Mouse (Mus musculus): ENCODE results near the gene Kcnk13. TPM values are rescaled to one million over a fixed set of nuclear protein-coding genes. Genes with fewer than 3 reads are reported as not detected.

Kcnk13 gene
- polyA plus RNA-seq, 1 experiment from 2014 or later, result 1.5 TPM

DNA sequence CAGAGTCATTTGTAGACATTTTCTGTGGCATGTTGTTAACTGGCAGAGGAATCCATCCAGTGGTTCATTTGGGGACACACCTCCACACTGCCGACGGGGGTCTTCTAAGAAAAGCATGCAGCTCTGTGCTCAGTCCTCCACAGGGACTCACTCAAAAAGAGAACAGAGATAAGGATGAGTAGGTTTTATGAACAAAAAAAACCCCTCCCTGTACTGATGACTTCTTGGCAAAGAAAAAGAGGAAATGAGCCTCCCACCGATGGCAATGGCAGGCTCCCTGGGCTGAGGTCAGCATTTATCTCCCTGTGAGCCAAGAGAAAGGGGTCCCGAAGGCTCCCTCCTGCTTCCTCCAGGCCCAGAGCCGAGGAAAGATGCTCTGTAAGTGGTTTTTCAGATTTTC lies 58.2 kb downstream of the Kcnk13 start:
- H3K4me2 ChIP-seq (ENCODE audit: low read length), result no peak overlapping the region
- no peaks in the 10 kb centered on the region; the same call in 1 of the 2 replicates for H3K4me1 ChIP-seq (ENCODE audit: control insufficient read depth, insufficient read depth, low read depth, low read length)
- no peak overlapping the region for H3K9ac ChIP-seq (ENCODE audit: low read depth, low read length)
- H3K36me3 ChIP-seq (ENCODE audit: control insufficient read depth, insufficient read depth, low read length), result no peaks in the 10 kb centered on the region
- no peak overlapping the region for H3K27ac ChIP-seq (ENCODE audit: low read depth, low read length)
- H3K9me3 ChIP-seq (ENCODE audit: control insufficient read depth, low read length), result no peaks in the 10 kb centered on the region
- WGBS, result 79% methylated on average over 5 of the region's 5 CpGs
- no peaks in the 10 kb centered on the region for H3K27me3 ChIP-seq (replicated peaks; ENCODE audit: control insufficient read depth, insufficient read depth, low read length)
- ATAC-seq, result no peak
- H3K4me3 ChIP-seq (ENCODE audit: low read length), result no peak overlapping the region

DNA sequence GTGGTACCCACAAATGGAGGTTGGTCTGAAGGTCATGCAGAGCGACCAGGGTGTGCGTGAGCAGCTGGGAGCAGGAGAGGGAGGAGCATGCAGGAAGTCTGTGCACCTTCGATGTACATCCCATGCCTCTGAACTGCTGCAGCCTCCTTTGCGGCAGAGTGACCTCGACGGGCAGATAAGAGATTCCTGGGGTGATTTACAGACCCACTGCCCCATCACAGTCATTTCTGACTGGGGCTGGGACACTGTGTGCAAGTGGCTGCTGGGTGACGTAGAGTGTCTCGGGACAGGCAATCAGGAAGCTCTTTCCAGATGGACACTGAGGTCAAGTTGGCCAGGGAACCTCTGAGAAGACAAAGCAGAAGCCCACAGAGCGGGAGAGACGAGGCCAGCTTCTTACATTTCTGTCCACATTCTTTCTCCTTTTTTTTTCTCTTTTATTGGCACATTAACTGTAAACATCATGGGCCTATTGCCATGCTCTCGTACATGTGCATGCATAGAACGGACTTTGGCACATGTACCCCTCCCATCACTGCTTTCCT lies 59.6 kb downstream of the Kcnk13 start:
- no peaks in the 10 kb centered on the region; the same call in 1 of the 2 replicates for H3K4me1 ChIP-seq (ENCODE audit: control insufficient read depth, insufficient read depth, low read depth, low read length)
- no peak overlapping the region for H3K4me3 ChIP-seq (ENCODE audit: low read length)
- no peak overlapping the region for H3K27ac ChIP-seq (ENCODE audit: low read depth, low read length)
- no peaks in the 10 kb centered on the region for H3K36me3 ChIP-seq (ENCODE audit: control insufficient read depth, insufficient read depth, low read length)
- no peak overlapping the region for H3K4me2 ChIP-seq (ENCODE audit: low read length)
- H3K27me3 ChIP-seq (replicated peaks; ENCODE audit: control insufficient read depth, insufficient read depth, low read length), result no peaks in the 10 kb centered on the region
- ATAC-seq, result no peak
- H3K9ac ChIP-seq (ENCODE audit: low read depth, low read length), result no peak overlapping the region
- no peaks in the 10 kb centered on the region for H3K9me3 ChIP-seq (ENCODE audit: control insufficient read depth, low read length)
- WGBS, result 82% methylated on average over 12 of the region's 12 CpGs

DNA sequence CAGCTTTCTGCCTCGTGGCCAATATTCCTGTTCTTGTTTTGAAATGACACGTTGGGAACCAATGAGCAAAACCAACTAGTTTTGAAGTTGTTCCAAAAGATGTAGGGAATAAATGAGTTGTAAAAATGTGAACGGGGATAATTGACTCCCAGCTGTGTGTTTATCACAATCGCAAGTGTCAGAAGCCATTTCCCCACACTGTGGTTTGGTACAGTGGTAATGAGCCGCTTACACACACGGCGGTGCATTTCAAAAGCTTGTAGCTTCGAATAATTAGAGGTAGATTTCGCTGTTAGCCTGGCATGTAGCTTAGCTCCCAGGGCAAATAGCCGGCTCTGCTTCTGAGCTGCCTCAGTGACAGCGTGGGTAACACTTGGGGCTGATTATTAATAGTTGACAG lies 61.4 kb downstream of the Kcnk13 start:
- H3K27ac ChIP-seq (ENCODE audit: low read depth, low read length), result no peak overlapping the region
- H3K4me3 ChIP-seq (ENCODE audit: low read length), result no peak overlapping the region
- no peak overlapping the region for H3K9ac ChIP-seq (ENCODE audit: low read depth, low read length)
- H3K36me3 ChIP-seq (ENCODE audit: control insufficient read depth, insufficient read depth, low read length), result no peaks in the 10 kb centered on the region
- H3K4me1 ChIP-seq (ENCODE audit: control insufficient read depth, insufficient read depth, low read depth, low read length), result no peaks in the 10 kb centered on the region; the same call in 1 of the 2 replicates
- no peak; the same call in 1 of the 2 replicates for ATAC-seq
- no peaks in the 10 kb centered on the region for H3K9me3 ChIP-seq (ENCODE audit: control insufficient read depth, low read length)
- WGBS, result 49% methylated on average over 11 of the region's 11 CpGs
- no peak overlapping the region for H3K4me2 ChIP-seq (ENCODE audit: low read length)
- no peaks in the 10 kb centered on the region for H3K27me3 ChIP-seq (replicated peaks; ENCODE audit: control insufficient read depth, insufficient read depth, low read length)

DNA sequence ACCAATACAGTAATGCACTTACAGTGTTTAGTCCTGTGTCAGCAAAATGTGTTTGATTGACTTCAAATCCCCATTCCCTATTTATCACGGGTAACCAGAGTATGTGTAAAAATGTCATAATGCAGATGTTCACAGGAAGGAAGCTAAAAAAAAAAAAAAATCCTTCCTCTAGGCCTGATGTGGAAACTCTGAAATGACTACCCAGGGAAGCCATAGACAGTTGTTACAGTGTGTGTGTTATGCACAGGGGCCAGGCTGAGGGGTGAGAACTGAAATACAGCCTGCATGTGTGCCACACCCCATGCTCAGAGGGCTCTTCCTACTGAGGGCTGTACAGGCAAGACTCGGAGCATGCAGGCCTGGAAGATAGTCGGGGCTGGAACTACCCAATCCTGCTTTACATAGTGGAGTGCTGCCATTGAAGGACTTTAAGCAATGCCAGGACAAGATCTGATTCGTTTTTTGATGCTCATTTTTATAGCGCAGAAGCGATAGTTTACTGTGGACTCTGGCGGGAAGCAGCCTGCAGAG lies 62.5 kb downstream of the Kcnk13 start:
- Histone ChIP-seq H3K4me2 (ENCODE audit: low read length) (no peak overlapping the region), H3K36me3 (ENCODE audit: control insufficient read depth, insufficient read depth, low read length) (no peaks in the 10 kb centered on the region), H3K4me1 (ENCODE audit: control insufficient read depth, insufficient read depth, low read depth, low read length) (no peaks in the 10 kb centered on the region; the same call in 1 of the 2 replicates), H3K27ac (ENCODE audit: low read depth, low read length) (no peak overlapping the region), H3K9me3 (ENCODE audit: control insufficient read depth, low read length) (no peaks in the 10 kb centered on the region), H3K4me3 (ENCODE audit: low read length) (no peak overlapping the region), H3K27me3 (replicated peaks; ENCODE audit: control insufficient read depth, insufficient read depth, low read length) (no peaks in the 10 kb centered on the region), H3K9ac (ENCODE audit: low read depth, low read length) (no peak overlapping the region)
- ATAC-seq, result no peak
- WGBS, result 85% methylated on average over 7 of the region's 7 CpGs

DNA sequence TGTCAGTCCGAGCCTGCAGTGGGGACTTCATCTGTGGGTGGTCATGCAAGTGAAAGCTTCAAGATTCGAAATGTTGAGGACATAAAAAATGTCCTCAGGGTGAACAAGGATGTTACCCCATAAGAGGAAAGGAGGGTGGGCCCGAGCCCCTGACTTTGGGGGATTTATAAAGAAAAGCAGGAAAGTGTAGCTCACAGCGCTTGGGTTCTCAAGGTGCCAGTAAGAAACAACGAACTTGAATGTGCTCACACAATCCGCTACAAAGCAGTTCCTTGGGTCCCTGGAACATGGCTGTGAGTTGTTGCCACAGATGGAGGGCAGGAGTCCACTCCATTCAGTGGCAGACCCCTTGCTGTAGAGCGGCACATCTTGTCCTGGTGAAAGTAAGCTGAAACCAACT lies 63.0 kb downstream of the Kcnk13 start:
- Histone ChIP-seq H3K36me3 (ENCODE audit: control insufficient read depth, insufficient read depth, low read length) (no peaks in the 10 kb centered on the region), H3K9me3 (ENCODE audit: control insufficient read depth, low read length) (no peaks in the 10 kb centered on the region), H3K9ac (ENCODE audit: low read depth, low read length) (no peak overlapping the region), H3K4me2 (ENCODE audit: low read length) (no peak overlapping the region), H3K4me3 (ENCODE audit: low read length) (no peak overlapping the region), H3K27ac (ENCODE audit: low read depth, low read length) (no peak overlapping the region), H3K27me3 (replicated peaks; ENCODE audit: control insufficient read depth, insufficient read depth, low read length) (no peaks in the 10 kb centered on the region), H3K4me1 (ENCODE audit: control insufficient read depth, insufficient read depth, low read depth, low read length) (no peaks in the 10 kb centered on the region; the same call in 1 of the 2 replicates)
- WGBS, result 80% methylated on average over 7 of the region's 7 CpGs
- ATAC-seq, result no peak

DNA sequence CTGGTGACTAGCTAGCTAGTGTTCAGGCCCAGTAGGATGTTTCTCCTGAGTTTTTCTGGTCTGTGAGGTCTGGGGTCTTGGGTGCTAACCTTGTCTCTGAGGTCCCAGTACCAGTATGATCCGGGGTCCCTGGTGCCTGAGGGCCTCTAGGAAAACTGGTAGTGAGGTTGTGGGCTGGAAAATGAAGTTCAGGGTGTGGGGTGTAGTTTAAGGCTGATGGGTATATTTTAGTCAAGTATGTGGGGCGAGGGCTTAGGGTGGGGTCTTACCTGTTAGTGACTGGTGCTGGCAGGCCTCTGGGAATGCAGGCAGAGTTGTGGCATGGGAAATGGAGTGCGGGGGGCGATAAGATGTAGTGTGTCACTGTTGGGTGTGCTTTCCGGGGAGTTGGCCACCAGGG lies 67.4 kb downstream of the Kcnk13 start:
- no peak for ATAC-seq
- H3K27ac ChIP-seq (ENCODE audit: low read depth, low read length), result no peak overlapping the region
- no peaks in the 10 kb centered on the region for H3K9me3 ChIP-seq (ENCODE audit: control insufficient read depth, low read length)
- no peaks in the 10 kb centered on the region for H3K4me1 ChIP-seq (ENCODE audit: control insufficient read depth, insufficient read depth, low read depth, low read length)
- H3K9ac ChIP-seq (ENCODE audit: low read depth, low read length), result no peak overlapping the region
- 91% methylated on average over 5 of the region's 5 CpGs for WGBS
- H3K27me3 ChIP-seq (replicated peaks; ENCODE audit: control insufficient read depth, insufficient read depth, low read length), result no peaks in the 10 kb centered on the region
- no peak overlapping the region for H3K4me2 ChIP-seq (ENCODE audit: low read length)
- no peaks in the 10 kb centered on the region for H3K36me3 ChIP-seq (ENCODE audit: control insufficient read depth, insufficient read depth, low read length)
- no peak overlapping the region for H3K4me3 ChIP-seq (ENCODE audit: low read length)

DNA sequence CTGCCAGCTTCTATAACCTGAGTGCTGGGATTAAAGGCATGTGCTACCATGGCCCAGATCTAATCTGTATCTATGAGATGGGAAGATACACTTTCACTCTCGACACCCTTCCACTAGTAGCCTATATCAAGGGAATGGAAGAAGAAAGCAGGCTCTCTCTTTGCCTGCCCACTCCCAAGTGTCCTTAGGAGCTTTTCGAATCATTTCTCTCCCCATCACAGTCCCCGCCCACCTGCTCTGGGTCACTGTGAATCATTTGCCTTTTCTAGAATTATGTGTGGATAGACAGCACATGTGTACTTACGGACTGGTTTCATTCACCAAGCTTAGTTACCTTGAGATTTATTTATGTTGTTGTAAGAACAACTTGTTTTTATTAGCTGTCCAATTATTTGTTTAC lies 68.2 kb downstream of the Kcnk13 start:
- Histone ChIP-seq H3K4me3 (ENCODE audit: low read length) (no peak overlapping the region), H3K9me3 (ENCODE audit: control insufficient read depth, low read length) (no peaks in the 10 kb centered on the region), H3K4me1 (ENCODE audit: control insufficient read depth, insufficient read depth, low read depth, low read length) (no peaks in the 10 kb centered on the region), H3K9ac (ENCODE audit: low read depth, low read length) (no peak overlapping the region), H3K4me2 (ENCODE audit: low read length) (no peak overlapping the region), H3K27ac (ENCODE audit: low read depth, low read length) (no peak overlapping the region), H3K27me3 (replicated peaks; ENCODE audit: control insufficient read depth, insufficient read depth, low read length) (no peaks in the 10 kb centered on the region), H3K36me3 (ENCODE audit: control insufficient read depth, insufficient read depth, low read length) (no peaks in the 10 kb centered on the region)
- WGBS, result 90% methylated on average over 4 of the region's 4 CpGs
- no peak for ATAC-seq

DNA sequence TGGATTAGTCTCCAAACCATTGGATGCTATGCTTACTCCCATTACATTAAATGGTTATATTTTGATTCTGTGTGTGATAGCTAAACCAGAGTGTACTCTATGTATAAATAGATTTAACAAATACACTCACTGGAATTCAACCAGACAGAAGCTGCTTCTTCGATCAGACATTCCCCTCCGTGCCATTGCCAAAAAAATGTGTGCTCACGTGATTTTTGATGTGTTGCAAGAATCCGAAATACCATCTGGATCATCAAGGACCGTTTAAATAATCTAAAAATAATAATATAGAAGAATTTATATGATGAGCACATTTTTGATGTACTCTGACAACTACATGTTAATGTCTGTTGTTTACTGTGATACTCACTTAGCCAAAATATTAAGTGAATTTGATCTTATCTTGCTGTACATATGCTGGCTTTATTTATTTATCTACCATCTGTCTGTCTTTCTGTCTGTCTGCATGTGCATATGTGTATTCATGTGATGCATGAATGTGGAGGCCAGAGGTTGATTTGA lies 74.5 kb downstream of the Kcnk13 start:
- no peaks in the 10 kb centered on the region for H3K4me1 ChIP-seq (ENCODE audit: control insufficient read depth, insufficient read depth, low read depth, low read length)
- 89% methylated on average over 5 of the region's 5 CpGs for WGBS
- no peaks in the 10 kb centered on the region for H3K36me3 ChIP-seq (ENCODE audit: control insufficient read depth, insufficient read depth, low read length)
- no peaks in the 10 kb centered on the region for H3K27me3 ChIP-seq (replicated peaks; ENCODE audit: control insufficient read depth, insufficient read depth, low read length)
- H3K9me3 ChIP-seq (ENCODE audit: control insufficient read depth, low read length), result no peaks in the 10 kb centered on the region
- no peak overlapping the region for H3K9ac ChIP-seq (ENCODE audit: low read depth, low read length)
- no peak for ATAC-seq
- H3K4me3 ChIP-seq (ENCODE audit: low read length), result no peak overlapping the region
- H3K27ac ChIP-seq (ENCODE audit: low read depth, low read length), result no peak overlapping the region
- no peak overlapping the region for H3K4me2 ChIP-seq (ENCODE audit: low read length)

DNA sequence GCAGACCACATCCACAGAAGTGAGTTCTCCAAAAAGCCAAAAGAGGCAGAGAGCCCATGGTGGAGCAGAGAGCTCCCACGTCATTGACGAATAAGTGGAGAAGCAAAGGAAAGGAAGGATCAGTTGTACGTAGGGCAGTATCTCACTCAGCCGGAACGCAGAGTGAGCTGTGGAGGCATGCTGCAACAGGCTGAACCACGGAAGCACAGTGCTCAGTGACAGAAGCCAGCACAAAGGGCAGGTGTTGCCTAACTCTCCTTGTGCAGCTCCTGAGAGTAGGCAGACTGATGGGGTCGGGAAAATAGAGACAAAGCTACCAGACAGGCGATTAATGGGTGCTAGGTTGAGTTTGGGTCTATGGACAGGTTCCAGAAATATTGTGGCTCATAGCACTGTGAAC lies 77.8 kb downstream of the Kcnk13 start:
- Histone ChIP-seq H3K9me3 (ENCODE audit: control insufficient read depth, low read length) (no peaks in the 10 kb centered on the region), H3K27ac (ENCODE audit: low read depth, low read length) (no peak overlapping the region), H3K4me2 (ENCODE audit: low read length) (no peak overlapping the region), H3K4me3 (ENCODE audit: low read length) (no peak overlapping the region), H3K27me3 (replicated peaks; ENCODE audit: control insufficient read depth, insufficient read depth, low read length) (no peaks in the 10 kb centered on the region), H3K36me3 (ENCODE audit: control insufficient read depth, insufficient read depth, low read length) (no peaks in the 10 kb centered on the region), H3K4me1 (ENCODE audit: control insufficient read depth, insufficient read depth, low read depth, low read length) (no peaks in the 10 kb centered on the region), H3K9ac (ENCODE audit: low read depth, low read length) (no peak overlapping the region)
- ATAC-seq, result no peak
- 88% methylated on average over 8 of the region's 8 CpGs for WGBS

All from hindbrain, embryonic 16.5 days (tissue).